Mouse (Mus musculus) spleen, adult 2 months (tissue): ENCODE data around the gene Pfdn2. TPM values are rescaled to one million over a fixed set of nuclear protein-coding genes. Genes with fewer than 3 reads are reported as not detected.

Experiments used
- DNase-seq, 2 experiments: peaks; one replicate each; pipeline versions ENCODE4 v3.0.0 to v3.0.0-alpha.2; 2012 to 2021; ENCODE audit warnings: low spot score in 2 of 2, low read depth in 1 of 2
- H3K27ac ChIP-seq: fragments of 200-500 bp; 2 replicates; pipeline ENCODE4 v1.5.1; 2012; ENCODE audit warnings: low read length, inconsistent platforms; ENCODE audit not compliant: insufficient read depth
- H3K27me3 ChIP-seq: fragments of 200-500 bp; 2 replicates; pipeline ENCODE4 v1.6.1; 2012; ENCODE audit warnings: mild to moderate bottlenecking, moderate library complexity, low read length, inconsistent platforms; ENCODE audit not compliant: control insufficient read depth, insufficient read depth
- H3K36me3 ChIP-seq: fragments of 200-500 bp; 2 replicates; pipeline ENCODE4 v1.6.1; 2012; ENCODE audit warnings: mild to moderate bottlenecking, low read length, inconsistent platforms; ENCODE audit not compliant: control insufficient read depth, insufficient read depth
- H3K4me1 ChIP-seq: fragments of 200-500 bp; 2 replicates; pipeline ENCODE4 v1.6.1; 2011; ENCODE audit warnings: inconsistent platforms; ENCODE audit not compliant: control insufficient read depth, insufficient read depth, insufficient read length
- H3K4me3 ChIP-seq: fragments of 200-500 bp; 2 replicates; pipeline ENCODE4 v1.5.1; 2011; ENCODE audit warnings: mild to moderate bottlenecking, inconsistent platforms; ENCODE audit not compliant: insufficient read depth, insufficient read length; ENCODE audit errors: extremely low read depth
- CTCF ChIP-seq: fragments of 200-500 bp; IDR thresholded peaks from 2 replicates; pipeline ENCODE4 v1.5.1; 2011; ENCODE audit warnings: mild to moderate bottlenecking, inconsistent platforms; ENCODE audit not compliant: insufficient read depth, insufficient read length, insufficient replicate concordance; ENCODE audit errors: extremely low read depth
- POLR2A ChIP-seq: fragments of 200-500 bp; IDR thresholded peaks from 2 replicates; pipeline ENCODE4 v1.6.1; 2011; ENCODE audit warnings: low read depth, low read length, inconsistent platforms
- WGBS: fragments of 180-500 bp; shearing (Covaris S2); methylation state at CpG from one replicate; pipeline ENCODE4 v1.1.7; 2018; 5-methylcytosine and 5-hydroxymethylcytosine counted together
- polyA plus RNA-seq: library from polyadenylated mRNA; depleted of rRNA; stranded (reverse); fragments of >200 nt; gene quantifications from 2 replicates; pipeline ENCODE4 v1.2.3, GENCODE M21; 2012; rRNA removed

Gene Pfdn2
- polyA plus RNA-seq, 1 experiment, result 8.5 TPM

- no peak for DNase-seq
- no peak overlapping the region for H3K27ac ChIP-seq
- TF ChIP-seq CTCF (no peak), POLR2A (no peak)
- 89% methylated on average over 4 of the region's 4 CpGs for WGBS
- no peak overlapping the region for H3K4me3 ChIP-seq
- H3K27me3 ChIP-seq, result no peaks in the 10 kb centered on the region
- no peaks in the 10 kb centered on the region for H3K4me1 ChIP-seq
- H3K36me3 ChIP-seq, result peaks cover 60% of the 10 kb centered on the region
Observed at GRCm38 (mm10) chr1:171401821-171402220, 56.4 kb downstream of the Pfdn2 start.

GRCm38 (mm10) chr1:171402991-171403390, 57.5 kb downstream of the Pfdn2 start:
- H3K27ac ChIP-seq, result no peak overlapping the region
- no peak overlapping the region for H3K4me3 ChIP-seq
- 89% methylated on average over 9 of the region's 9 CpGs for WGBS
- H3K4me1 ChIP-seq, result no peaks in the 10 kb centered on the region
- H3K36me3 ChIP-seq, result peaks cover 63% of the 10 kb centered on the region
- no peaks in the 10 kb centered on the region for H3K27me3 ChIP-seq
- TF ChIP-seq POLR2A, result no peak
- TF ChIP-seq CTCF, result no peak
- no peak for DNase-seq

- TF ChIP-seq CTCF (no peak), POLR2A (no peak)
- Histone ChIP-seq H3K27me3 (no peaks in the 10 kb centered on the region), H3K4me1 (0 out of 2 replicates have a peak, but pooled peaks cover 4% of the 10 kb centered on the region), H3K36me3 (peaks cover 49% of the 10 kb centered on the region), H3K4me3 (no peak overlapping the region), H3K27ac (no peak overlapping the region)
- no peak for DNase-seq
- WGBS, result 91% methylated on average over 5 of the region's 5 CpGs
Observed at GRCm38 (mm10) chr1:171407263-171407662, 61.8 kb downstream of the Pfdn2 start.

Other genes starting within 250 kb of the Pfdn2 start
- 2.4 and 3.4 TPM in 2 replicates for gene Cfap126, start 231.8 kb upstream of the Pfdn2 start, polyA plus RNA-seq
- 65.7 and 67.8 TPM in 2 replicates for gene Sdhc, start 195.1 kb upstream of the Pfdn2 start, polyA plus RNA-seq
- gene Mpz, start 195.0 kb upstream of the Pfdn2 start, polyA plus RNA-seq, result 0.47 and 1.1 TPM in 2 replicates
- gene Pcp4l1, start 149.4 kb upstream of the Pfdn2 start, polyA plus RNA-seq, result 3.8 and 4.4 TPM in 2 replicates
- not detected in 2 replicates for gene Nr1i3, start 131.7 kb upstream of the Pfdn2 start, polyA plus RNA-seq
- gene Tomm40l, start 123.2 kb upstream of the Pfdn2 start, polyA plus RNA-seq, result 17.5 and 20.3 TPM in 2 replicates
- gene Apoa2, start 120.6 kb upstream of the Pfdn2 start, polyA plus RNA-seq, result 1.2 and 1.8 TPM in 2 replicates
- 237 and 307 TPM in 2 replicates for gene Fcer1g, start 111.3 kb upstream of the Pfdn2 start, polyA plus RNA-seq
- gene Adamts4, start 95.2 kb upstream of the Pfdn2 start, polyA plus RNA-seq, result 0.63 and 0.64 TPM in 2 replicates
- 52.4 and 59.6 TPM in 2 replicates for gene Ndufs2, start 94.3 kb upstream of the Pfdn2 start, polyA plus RNA-seq
- gene B4galt3, start 75.3 kb upstream of the Pfdn2 start, polyA plus RNA-seq, result 59.5 and 67.8 TPM in 2 replicates
- 64.6 and 66.0 TPM in 2 replicates for gene Ppox, start 64.5 kb upstream of the Pfdn2 start, polyA plus RNA-seq
- 40.9 and 46.4 TPM in 2 replicates for gene Usp21, start 57.7 kb upstream of the Pfdn2 start, polyA plus RNA-seq
- gene Ufc1, start 50.6 kb upstream of the Pfdn2 start, polyA plus RNA-seq, result 9.8 and 11.1 TPM in 2 replicates
- gene Dedd, start 16.5 kb upstream of the Pfdn2 start, polyA plus RNA-seq, result 25.7 and 29.3 TPM in 2 replicates
- 22.6 and 25.9 TPM in 2 replicates for gene Nit1, start within 50 bp of the Pfdn2 start, polyA plus RNA-seq
- gene Klhdc9, start 15.1 kb downstream of the Pfdn2 start, polyA plus RNA-seq, result 0.20 and 0.62 TPM in 2 replicates
- 1.4 and 2.0 TPM in 2 replicates for gene Nectin4, start 24.4 kb downstream of the Pfdn2 start, polyA plus RNA-seq
- gene Arhgap30, start 43.3 kb downstream of the Pfdn2 start, polyA plus RNA-seq, result 79.5 and 88.3 TPM in 2 replicates
- 130 and 132 TPM in 2 replicates for gene Usf1, start 65.6 kb downstream of the Pfdn2 start, polyA plus RNA-seq
- 3.1 and 4.1 TPM in 2 replicates for gene Tstd1, start 73.2 kb downstream of the Pfdn2 start, polyA plus RNA-seq
- 8.8 and 9.6 TPM in 2 replicates for gene F11r, start 91.9 kb downstream of the Pfdn2 start, polyA plus RNA-seq
- 5.1 and 6.7 TPM in 2 replicates for gene Alyref2, start 157.8 kb downstream of the Pfdn2 start, polyA plus RNA-seq
- gene Itln1, start 189.6 kb downstream of the Pfdn2 start, polyA plus RNA-seq, result 1.3 TPM in 1 of 2 replicates, not detected in the other
- gene Cd244a, start 213.5 kb downstream of the Pfdn2 start, polyA plus RNA-seq, result 5.7 and 6.8 TPM in 2 replicates